Mouse (Mus musculus): ENCODE measurements around the gene Clcf1. TPM values are rescaled to one million over a fixed set of nuclear protein-coding genes. Genes with fewer than 3 reads are reported as not detected.
A peak's percentile ranks its signal among the peaks of the same experiment; 100 is the strongest.

The Clcf1 gene
- 0.78 and 2.2 TPM in 2 replicates for polyA plus RNA-seq (2015; fragmentation: Nextera tagmentation; extraction: Ambion mirVana)

DNA sequence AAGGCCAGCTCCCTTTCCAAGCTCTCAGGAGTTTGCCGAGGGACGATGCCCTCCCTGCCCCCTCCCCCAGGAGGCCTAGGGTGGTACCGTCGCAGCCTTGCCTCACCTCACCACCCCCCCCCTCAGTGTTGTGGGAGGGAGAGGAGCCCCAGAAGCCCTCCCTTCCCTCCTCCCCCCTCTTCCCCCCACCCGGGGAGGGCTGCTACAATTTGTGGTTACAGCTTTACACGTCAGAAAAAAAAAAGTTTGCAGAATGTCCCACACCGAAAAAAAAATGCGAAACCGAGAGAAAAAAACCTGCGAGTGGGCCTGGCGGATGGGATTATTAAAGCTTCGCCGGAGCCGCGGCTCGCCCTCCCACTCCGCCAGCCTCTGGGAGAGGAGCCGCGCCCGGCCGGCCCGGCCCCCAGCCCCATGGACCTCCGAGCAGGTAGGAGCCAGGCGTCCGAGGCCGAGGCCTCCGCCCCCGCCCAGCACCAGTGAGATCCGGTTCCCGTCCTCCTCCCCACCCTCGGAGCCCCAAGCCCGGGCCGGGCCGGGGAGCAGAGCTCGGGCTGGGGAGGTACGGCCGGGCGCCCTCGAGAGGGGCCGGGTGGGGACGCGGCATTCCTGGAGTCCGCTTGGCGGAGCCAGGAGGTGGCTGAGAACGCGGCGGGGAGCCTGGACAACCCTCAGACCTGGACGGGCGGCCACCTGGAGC is at the start of gene Clcf1, which contains the start of gene AC109138.7:
Gene Clcf1, plus strand, starts transcription at position 168 of the 700 bp plus-strand sequence.
Gene AC109138.7, plus strand, starts transcription at position 287 of the 700 bp plus-strand sequence.
- H3K9ac ChIP-seq (replicated peaks): peak within 1 kb of the TSS; percentile 56
- H3K9me3 ChIP-seq (replicated peaks): no peaks in the 10 kb centered on the region
- peak within 1 kb of the TSS; percentile 51 for H3K4me3 ChIP-seq (replicated peaks)
- WGBS: under 1% methylated on average over 47 of the region's 49 CpGs
- peak within 1 kb of the TSS; percentile 96 for H3K4me2 ChIP-seq
- H3K27me3 ChIP-seq (replicated peaks): peaks cover 63% of the 10 kb centered on the region
- peak; percentile 23; the same call in 1 of the 2 replicates for ATAC-seq (ENCODE audit: low FRiP score)
- no peaks in the 10 kb centered on the region for H3K36me3 ChIP-seq
- H3K4me1 ChIP-seq: peaks cover 37% of the 10 kb centered on the region
- H3K27ac ChIP-seq (replicated peaks): 0 out of 2 replicates have a peak within 1 kb of the TSS, but pooled peaks have one; percentile 38

DNA sequence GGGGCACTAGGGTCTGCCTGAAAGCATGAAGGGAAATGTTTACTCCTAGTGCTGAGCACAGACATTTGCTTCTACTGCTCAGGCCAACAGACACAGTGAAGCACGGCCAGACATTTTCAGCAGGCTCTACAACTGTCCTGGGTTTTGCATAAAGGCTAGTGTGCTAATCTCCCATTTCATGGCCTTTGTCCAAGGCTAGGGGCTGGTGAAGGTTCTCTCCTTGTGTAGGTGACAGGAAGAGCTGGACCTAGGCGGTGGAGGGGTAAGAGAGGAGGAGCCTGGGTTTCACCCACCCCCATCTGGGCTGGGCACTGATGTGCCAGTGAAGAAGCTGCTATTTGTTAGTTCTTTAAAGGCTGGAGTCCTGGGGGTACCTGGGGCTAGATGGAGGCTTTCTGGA is 49.3 kb upstream of the Clcf1 start:
- H3K9ac ChIP-seq (replicated peaks): no peak overlapping the region
- H3K9me3 ChIP-seq (replicated peaks): no peaks in the 10 kb centered on the region
- no peaks in the 10 kb centered on the region for H3K27me3 ChIP-seq (replicated peaks)
- WGBS: 74% methylated on average over 2 of the region's 2 CpGs
- H3K4me1 ChIP-seq: peaks cover 26% of the 10 kb centered on the region
- peaks cover 18% of the 10 kb centered on the region for H3K36me3 ChIP-seq
- H3K27ac ChIP-seq (replicated peaks): no peak overlapping the region
- H3K4me3 ChIP-seq (replicated peaks): no peak overlapping the region
- no peak overlapping the region for H3K4me2 ChIP-seq
- ATAC-seq (ENCODE audit: low FRiP score): no peak

DNA sequence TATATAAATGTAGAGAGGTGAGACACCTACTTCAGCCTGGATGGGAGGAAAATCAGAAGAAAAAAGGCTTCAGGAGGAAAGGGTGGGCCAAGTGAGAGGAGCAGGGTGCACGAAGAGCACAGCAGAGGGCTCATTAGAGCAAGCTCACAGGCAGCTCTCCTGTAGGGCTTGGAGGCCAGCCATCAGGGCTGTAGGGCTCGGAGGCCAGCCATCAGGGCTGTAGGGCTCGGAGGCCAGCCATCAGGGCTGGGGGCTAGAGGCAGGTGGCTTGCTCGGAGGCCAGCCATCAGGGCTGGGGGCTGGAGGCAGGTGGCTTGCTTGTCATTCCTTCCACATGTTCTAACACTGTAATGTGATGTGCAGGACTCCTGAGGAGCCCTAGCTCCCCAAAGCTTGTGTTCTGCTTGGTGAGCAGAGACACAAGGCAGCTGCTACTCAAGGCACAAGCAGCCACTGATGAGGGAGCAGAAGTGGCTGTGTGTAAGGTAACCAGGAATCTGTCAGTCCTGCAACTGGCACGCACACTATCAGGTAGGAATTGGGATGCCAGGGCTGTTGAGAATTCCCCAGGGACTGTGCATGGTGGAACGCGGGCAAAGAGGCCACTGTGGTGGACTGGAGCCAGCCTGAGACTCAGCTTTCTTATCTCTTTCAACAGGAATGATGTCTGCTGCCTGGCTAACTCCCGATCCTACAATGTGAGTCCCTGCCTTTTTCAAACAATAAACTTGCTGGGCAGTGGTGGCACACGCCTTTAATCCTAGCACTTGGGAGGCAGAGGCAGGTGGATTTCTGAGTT is 47.2 kb upstream of the Clcf1 start:
- Histone ChIP-seq H3K9ac (replicated peaks) (no peak overlapping the region), H3K4me1 (peaks cover 28% of the 10 kb centered on the region), H3K4me2 (no peak overlapping the region), H3K27me3 (replicated peaks) (no peaks in the 10 kb centered on the region), H3K4me3 (replicated peaks) (no peak overlapping the region), H3K9me3 (replicated peaks) (no peaks in the 10 kb centered on the region), H3K36me3 (no peaks in the 10 kb centered on the region), H3K27ac (replicated peaks) (no peak overlapping the region)
- no peak for ATAC-seq (ENCODE audit: low FRiP score)
- 77% methylated on average over 9 of the region's 9 CpGs for WGBS

DNA sequence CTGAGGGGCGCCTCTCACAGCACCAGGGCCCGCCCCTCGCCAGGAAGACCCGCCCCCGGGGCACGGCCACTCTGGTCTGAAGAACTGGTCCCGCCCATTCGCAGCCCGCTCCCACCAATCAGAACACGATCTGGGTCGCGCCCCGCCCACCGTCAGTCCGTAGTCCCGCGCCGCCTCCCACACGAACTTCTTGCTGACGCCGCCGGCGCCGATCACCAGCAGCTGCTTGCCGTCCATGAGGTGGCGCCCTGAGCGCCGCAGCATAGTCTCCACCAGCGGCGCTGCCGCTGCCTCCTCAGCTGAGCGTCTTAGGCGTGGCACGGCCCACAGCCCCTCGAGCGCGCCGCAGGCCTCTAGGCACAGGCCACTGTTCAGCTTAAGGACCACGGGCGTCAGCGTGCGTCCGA is 44.7 kb upstream of the Clcf1 start:
- whole genome bisulfite sequencing: under 1% methylated on average over 43 of the region's 43 CpGs
- Histone ChIP-seq H3K9me3 (replicated peaks) (no peaks in the 10 kb centered on the region), H3K9ac (replicated peaks) (peak overlapping the region; percentile 76), H3K36me3 (no peaks in the 10 kb centered on the region), H3K27ac (replicated peaks) (peak overlapping the region; percentile 93), H3K4me2 (peak overlapping the region; percentile 89), H3K27me3 (replicated peaks) (no peaks in the 10 kb centered on the region), H3K4me3 (replicated peaks) (peak overlapping the region; percentile 47), H3K4me1 (peaks cover 13% of the 10 kb centered on the region)
- ATAC-seq (ENCODE audit: low FRiP score): peak; percentile 95

DNA sequence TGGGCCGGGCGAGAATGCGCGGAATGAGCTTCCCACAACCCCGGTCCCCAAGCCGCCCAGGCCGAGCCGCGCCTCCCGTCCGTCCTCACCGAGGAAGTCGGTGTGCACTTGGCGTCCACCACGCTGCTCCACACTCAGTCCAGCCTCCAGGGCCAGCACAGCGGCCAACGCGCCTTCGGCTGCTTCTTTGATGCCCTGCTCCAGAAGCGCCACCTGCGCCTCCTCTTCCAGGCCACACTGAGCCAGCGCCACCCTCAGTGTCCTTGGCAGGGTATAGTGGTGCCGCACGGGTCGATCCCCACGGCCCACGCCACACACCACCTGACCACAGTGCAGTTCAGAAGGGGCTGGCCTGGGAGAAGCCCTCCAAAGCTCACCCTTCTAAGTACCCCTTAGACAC is 44.2 kb upstream of the Clcf1 start:
- peak overlapping the region; percentile 89 for H3K4me2 ChIP-seq
- WGBS: 7% methylated on average over 26 of the region's 27 CpGs
- H3K9ac ChIP-seq (replicated peaks): peak overlapping the region; percentile 76
- no peaks in the 10 kb centered on the region for H3K27me3 ChIP-seq (replicated peaks)
- H3K27ac ChIP-seq (replicated peaks): peak overlapping the region; percentile 93
- peak; percentile 53 for ATAC-seq (ENCODE audit: low FRiP score)
- peak overlapping the region; percentile 47 for H3K4me3 ChIP-seq (replicated peaks)
- H3K9me3 ChIP-seq (replicated peaks): no peaks in the 10 kb centered on the region
- H3K4me1 ChIP-seq: peaks cover 13% of the 10 kb centered on the region
- H3K36me3 ChIP-seq: no peaks in the 10 kb centered on the region

DNA sequence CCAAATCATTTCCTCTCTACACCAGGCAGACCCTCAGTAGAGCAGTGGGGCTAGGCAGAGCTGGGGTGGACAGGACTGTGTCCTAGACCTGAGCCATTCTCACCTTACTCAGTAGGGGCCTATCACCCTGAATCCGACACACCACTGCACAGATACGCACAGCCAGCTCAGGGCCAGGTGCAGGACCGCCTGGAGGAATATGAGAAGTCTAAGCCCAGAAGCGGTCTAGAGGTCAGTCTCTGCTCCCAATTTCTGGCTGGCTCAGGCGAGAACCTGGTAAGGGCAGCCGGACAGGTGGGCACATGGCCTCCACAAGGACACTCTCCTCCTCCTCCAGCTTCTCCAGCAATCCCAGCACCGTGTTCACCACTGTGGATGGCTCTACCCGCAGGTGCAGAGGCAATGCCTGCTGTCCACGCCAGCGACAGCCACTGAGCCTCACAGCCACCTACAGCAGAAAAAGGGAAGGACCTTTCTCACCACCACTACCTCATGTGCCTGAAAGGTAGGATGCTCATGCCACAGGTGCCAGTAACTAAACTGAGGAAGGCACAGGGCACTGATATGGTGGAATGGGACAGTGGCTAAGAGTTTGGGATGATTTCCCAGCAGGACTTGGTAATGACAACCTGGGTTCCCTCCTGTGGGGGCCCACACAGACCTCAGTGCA is 43.2 kb upstream of the Clcf1 start:
- ATAC-seq (ENCODE audit: low FRiP score): no peak
- no peaks in the 10 kb centered on the region for H3K27me3 ChIP-seq (replicated peaks)
- H3K36me3 ChIP-seq: no peaks in the 10 kb centered on the region
- H3K9me3 ChIP-seq (replicated peaks): no peaks in the 10 kb centered on the region
- no peak overlapping the region for H3K27ac ChIP-seq (replicated peaks)
- H3K4me2 ChIP-seq: no peak overlapping the region
- H3K9ac ChIP-seq (replicated peaks): no peak overlapping the region
- WGBS: 91% methylated on average over 10 of the region's 10 CpGs
- H3K4me1 ChIP-seq: peaks cover 22% of the 10 kb centered on the region
- no peak overlapping the region for H3K4me3 ChIP-seq (replicated peaks)

DNA sequence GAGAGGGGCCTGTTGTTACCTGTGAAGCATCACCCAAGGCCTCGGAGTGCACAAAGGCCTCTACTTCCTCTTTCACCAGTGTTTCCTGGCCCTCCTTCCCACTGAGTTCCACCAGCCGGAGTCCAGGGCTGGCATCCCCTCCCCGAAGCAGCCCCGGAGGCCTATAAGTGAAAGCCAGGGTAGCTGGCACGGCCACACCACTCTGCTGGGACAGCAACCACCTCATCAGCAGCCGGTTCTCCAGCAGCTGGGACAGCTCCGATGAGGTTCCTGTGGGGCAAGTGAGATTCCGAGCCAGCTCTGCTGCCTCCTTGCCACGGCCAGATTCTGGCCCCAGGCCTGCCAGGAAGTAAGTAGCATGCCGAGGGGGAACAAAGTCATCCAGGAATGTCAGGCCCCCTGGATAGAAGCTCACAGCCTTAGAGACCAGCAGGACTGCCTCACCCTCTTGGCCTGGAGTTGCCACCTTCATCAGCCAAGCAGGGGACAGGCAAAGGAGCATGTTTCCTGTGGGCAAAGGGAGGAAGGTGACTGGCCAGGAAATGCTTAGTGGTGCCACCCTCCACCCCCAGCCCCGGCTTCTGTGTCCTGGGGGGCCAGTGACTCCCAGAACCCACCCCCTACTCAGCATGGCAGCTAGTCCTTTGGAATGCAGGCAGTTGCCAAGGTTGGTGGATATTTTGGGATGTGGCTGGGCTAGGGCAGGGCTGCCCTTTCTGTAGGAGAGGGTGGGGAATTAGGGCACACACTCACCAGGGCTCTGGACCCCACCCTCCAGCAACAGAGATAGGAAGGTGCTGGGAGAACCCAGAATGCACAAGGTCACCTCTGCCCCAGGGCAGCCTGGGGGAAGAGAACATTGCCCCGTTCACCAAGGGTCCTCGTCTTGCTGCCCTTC is 42.4 kb upstream of the Clcf1 start:
- Histone ChIP-seq H3K9ac (replicated peaks) (no peak overlapping the region), H3K9me3 (replicated peaks) (no peaks in the 10 kb centered on the region), H3K4me2 (no peak overlapping the region), H3K27ac (replicated peaks) (no peak overlapping the region), H3K27me3 (replicated peaks) (no peaks in the 10 kb centered on the region), H3K36me3 (no peaks in the 10 kb centered on the region), H3K4me3 (replicated peaks) (no peak overlapping the region), H3K4me1 (peaks cover 25% of the 10 kb centered on the region)
- ATAC-seq (ENCODE audit: low FRiP score): no peak
- WGBS: 65% methylated on average over 13 of the region's 13 CpGs

DNA sequence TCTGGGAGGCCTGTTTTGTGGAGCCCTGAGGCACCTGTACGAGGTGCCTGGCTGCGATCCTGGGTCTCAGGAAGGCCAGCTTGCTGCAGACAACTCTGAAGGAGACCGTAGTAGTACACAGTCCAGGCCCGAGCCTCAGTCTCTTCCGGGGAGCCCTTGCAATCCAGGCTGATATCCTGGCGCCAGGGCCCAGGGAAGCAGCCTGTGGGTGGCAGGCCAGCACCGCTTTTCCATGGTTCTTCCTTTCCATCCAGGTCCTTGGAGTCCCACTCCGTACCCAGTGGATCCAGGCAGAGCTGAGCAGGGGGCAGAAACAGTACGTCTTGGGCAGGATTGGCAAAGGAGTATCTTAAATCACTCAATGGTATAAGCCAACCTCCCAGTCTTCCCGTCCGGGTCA is 41.1 kb upstream of the Clcf1 start:
- ATAC-seq (ENCODE audit: low FRiP score): no peak
- Histone ChIP-seq H3K27ac (replicated peaks) (no peak overlapping the region), H3K4me1 (peaks cover 25% of the 10 kb centered on the region), H3K4me2 (no peak overlapping the region), H3K36me3 (no peaks in the 10 kb centered on the region), H3K9ac (replicated peaks) (no peak overlapping the region), H3K27me3 (replicated peaks) (no peaks in the 10 kb centered on the region), H3K9me3 (replicated peaks) (no peaks in the 10 kb centered on the region), H3K4me3 (replicated peaks) (no peak overlapping the region)
- 53% methylated on average over 11 of the region's 11 CpGs for WGBS

DNA sequence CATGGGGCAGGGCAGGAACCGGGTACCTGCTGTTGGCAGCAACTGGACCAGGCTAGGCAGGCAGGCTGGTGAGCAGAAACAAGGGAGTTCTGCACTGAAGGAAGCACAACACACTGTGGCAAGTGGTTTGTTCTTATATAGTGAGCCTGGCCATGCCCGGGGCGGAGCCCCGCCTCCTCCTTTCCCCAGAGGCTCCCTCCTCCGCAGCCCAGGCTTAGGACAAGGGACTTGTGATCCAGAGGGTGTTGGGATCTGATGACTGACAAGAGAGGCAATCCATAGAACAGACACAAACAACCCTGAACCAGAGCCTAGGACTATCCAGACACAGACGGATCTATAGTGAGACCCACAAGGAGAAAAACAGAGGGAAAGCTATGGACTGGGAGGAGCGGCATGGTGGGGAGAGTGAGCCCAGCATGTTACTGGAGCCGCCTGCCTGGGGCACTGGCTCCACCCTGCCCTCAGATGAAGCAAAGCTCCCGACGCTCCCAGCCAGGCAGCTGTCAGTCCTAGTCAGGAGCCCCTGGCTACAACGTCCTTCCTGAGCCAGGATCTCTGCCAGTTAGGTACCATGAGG is 38.6 kb upstream of the Clcf1 start, which contains the start of gene Carns1:
Gene Carns1, minus strand, starts transcription at position 112 of the 580 bp plus-strand sequence.
- 6% methylated on average over 11 of the region's 11 CpGs for WGBS
- Histone ChIP-seq H3K27me3 (replicated peaks) (no peaks in the 10 kb centered on the region), H3K36me3 (no peaks in the 10 kb centered on the region), H3K4me2 (peak within 1 kb of the TSS; percentile 37), H3K9ac (replicated peaks) (no peak within 1 kb of the TSS), H3K4me3 (replicated peaks) (no peak within 1 kb of the TSS), H3K9me3 (replicated peaks) (no peaks in the 10 kb centered on the region), H3K27ac (replicated peaks) (no peak within 1 kb of the TSS), H3K4me1 (peaks cover 15% of the 10 kb centered on the region)
- no peak for ATAC-seq (ENCODE audit: low FRiP score)

DNA sequence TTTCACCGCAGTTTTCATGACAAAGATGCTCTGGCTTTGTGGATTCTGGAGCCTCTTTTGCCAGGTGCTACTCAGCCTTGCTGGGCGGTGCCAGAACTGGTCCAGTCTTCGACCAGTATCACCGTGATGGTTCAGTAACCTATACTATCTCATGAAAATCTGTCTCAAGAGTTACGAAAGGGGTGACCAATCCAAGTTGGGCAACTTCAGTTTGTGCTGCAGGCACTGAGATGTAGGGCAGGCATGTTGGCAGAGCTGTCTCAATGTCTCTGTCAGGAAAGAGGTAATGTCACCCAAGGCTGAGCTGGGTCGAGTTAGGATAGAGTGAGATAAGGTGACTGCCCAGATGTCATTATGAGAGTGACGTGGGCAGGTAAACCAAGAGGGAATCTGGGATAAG is 33.6 kb upstream of the Clcf1 start:
- no peaks in the 10 kb centered on the region for H3K9me3 ChIP-seq (replicated peaks)
- H3K36me3 ChIP-seq: no peaks in the 10 kb centered on the region
- peaks cover 18% of the 10 kb centered on the region for H3K4me1 ChIP-seq
- 90% methylated on average over 7 of the region's 7 CpGs for WGBS
- no peak overlapping the region for H3K4me2 ChIP-seq
- no peak overlapping the region for H3K9ac ChIP-seq (replicated peaks)
- H3K4me3 ChIP-seq (replicated peaks): no peak overlapping the region
- no peaks in the 10 kb centered on the region for H3K27me3 ChIP-seq (replicated peaks)
- no peak overlapping the region for H3K27ac ChIP-seq (replicated peaks)
- ATAC-seq (ENCODE audit: low FRiP score): no peak
